Mouse (Mus musculus) T-helper 2 cell (primary cell): ENCODE measurements around the gene Sval2.

Experiments used
- in situ Hi-C: fragments of 300-600 bp; cut with MboI, MseI; formaldehyde crosslinking; loops from one replicate; pipeline ENCODE4 v1.15.1; 2025; ENCODE audit warnings: high pct_unique_total_duplicates

Gene Sval2

DNA sequence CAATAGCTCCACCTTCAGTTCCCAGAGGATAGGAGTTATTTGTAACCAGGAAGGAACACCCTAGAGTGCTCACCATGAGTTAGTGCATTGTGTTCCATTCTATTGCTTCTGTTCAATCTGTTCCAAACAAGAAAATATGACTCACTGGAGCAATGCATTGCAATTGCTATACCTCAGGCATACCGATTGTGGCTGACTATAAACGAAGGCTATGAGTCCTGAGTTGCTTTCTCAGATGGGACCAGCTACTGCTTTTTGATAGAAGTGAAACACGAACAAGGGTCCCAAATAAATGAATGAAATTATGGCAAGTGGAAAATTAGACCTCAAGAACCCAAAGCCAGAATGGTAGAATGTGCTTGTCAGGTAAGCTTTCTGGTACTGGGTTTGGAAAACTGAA, at the start of gene Sval2:
Gene Sval2 (plus strand): TSS at position 301 of the 400 bp plus-strand sequence.
- in situ Hi-C loops: no loop called here

DNA sequence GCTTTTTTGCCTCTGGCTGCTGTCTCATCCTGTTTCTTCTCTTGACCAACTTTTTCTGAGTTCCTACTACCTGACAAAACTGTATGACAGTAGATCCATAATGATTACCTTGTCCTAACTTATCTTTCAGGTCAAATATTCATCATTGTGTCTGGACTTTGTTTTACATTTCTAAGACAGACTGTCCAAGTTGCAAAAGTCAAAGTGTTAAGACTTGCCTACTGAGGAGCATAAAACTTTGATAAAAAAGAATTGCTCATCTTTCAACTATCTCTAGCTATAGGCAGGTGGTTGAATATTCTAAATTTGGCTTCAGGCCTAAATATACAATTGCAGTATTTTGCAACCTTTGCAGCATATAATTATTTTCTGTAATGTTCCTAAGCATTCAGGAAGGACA, 28.7 kb upstream of the Sval2 start:
- in situ Hi-C loops: no loop called here

DNA sequence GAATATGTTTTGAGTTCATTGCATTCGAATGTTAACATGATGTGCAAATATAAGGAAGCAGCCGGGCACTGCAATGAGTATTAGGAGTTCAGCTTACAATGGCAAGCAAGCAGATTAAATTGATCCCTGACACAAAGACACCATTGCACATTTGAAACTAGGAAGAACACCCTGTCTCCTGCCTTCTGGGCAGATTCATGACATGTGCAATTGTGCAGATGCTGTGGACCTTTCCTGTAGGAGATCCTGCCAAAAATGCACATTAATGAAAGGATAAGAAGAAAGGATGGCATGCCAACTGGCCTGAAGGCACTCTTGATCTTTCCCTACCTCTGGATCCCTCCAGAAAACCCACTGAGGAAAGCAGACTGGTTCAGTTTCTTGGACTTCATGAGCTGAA, 23.3 kb upstream of the Sval2 start:
- in situ Hi-C loops: no loop called here

DNA sequence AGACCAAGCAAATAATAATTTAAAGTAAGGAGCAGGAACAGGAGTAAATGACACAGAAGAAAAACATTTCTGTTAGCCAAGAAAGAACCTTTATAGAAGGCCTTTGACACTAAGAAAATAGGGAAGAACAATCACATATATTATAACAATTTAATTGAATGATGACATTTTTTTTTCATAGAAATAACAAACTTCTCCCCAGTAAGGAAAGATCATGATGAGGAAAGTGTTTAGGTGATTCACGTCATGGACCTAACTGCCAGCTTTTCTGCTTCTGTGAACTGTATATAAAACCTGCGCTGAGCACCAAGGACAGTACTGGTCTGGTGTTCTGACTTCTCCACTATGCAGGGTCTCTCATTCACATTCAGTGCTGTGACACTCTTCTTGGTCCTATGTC, 5.6 kb upstream of the Sval2 start, which contains the start of gene Pip:
Gene Pip (plus strand): TSS at position 301 of the 400 bp plus-strand sequence.
- in situ Hi-C loops: loop anchor here (10.0 kb wide), 1 partner anchor 252 kb away; no protein-coding TSS in a partner anchor

DNA sequence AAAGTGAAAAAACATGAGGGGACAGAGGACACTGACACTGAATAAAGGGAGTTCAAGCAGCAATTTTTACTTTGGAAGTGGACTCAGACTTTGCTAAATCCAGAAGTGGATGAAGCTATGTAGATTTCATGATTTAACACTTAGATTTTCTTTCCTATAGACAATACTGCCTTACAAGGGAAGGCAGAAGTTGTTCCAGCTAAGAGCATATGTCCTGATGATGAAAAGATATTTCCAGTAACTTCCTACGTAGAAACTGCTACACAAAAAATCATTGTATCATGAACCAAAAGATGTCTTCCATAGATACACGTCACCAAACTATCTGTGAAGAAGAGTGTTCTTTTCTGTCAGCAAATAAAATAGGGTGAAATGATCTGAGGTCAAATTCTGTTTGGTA, 11.2 kb downstream of the Sval2 start:
- in situ Hi-C loops: no loop called here

DNA sequence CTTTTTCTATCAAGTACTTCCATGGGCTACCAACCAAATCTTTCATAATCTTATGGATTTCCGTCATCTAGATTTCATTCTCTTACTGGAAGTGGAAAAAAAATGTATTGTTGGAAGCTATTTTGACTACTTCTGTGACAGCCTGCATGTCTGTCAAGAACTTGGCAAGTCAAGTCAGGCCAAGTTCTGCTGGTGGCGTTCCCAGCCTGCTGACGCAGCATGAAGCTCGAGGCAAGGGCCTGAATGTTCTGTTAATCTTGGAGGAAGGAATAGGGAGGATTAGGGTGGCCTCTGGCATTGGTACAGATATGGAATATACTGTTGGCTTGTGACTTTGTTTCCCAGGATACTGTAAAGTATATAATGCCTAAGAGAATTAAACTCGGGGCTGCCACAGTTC, 58.8 kb downstream of the Sval2 start:
- in situ Hi-C loops: no loop called here
